ENCODE assay signal across 8 mouse cellular contexts in genomic region chr19:24284187-24284586, GRCm38 (mm10). TPM values are rescaled to one million over a fixed set of nuclear protein-coding genes. Genes with fewer than 3 reads are reported as not detected.
DNase-seq lines count a peak whose midpoint lies in the region; ATAC-seq and TF ChIP-seq lines count a peak whose summit lies in the region.
"Had no signal": no experiment of that assay in that cellular context is flagged by ENCODE, and none has a peak within 500 bp of the region (broad histone marks: within the 10 kb centered on the region; RNA-seq: fewer than 3 reads in every experiment).

No protein-coding gene starts in this region.

- TF ChIP-seq EP300 in CH12.LX (IDR thresholded peaks at IDR 0.05; ENCODE audit: low read length), result no peak
- TF ChIP-seq EP300 in liver, postnatal 0 days (IDR thresholded peaks at IDR 0.05; ENCODE audit: low read depth), result no peak

- no peaks in the 10 kb centered on the region for H3K9me3 ChIP-seq in kidney, embryonic 14.5 days (ENCODE audit: control insufficient read depth, low read length)
- no peaks in the 10 kb centered on the region for H3K9me3 ChIP-seq in CH12.LX (replicated peaks; ENCODE audit: low read length)
- H3K9me3 ChIP-seq in liver, postnatal 0 days (ENCODE audit: low read length), result no peaks in the 10 kb centered on the region
- H3K9me3 ChIP-seq: neural tube, embryonic 12.5 days had no signal

- H3K27me3 ChIP-seq in kidney, embryonic 14.5 days (ENCODE audit: control insufficient read depth, insufficient read depth, low read length), result no peaks in the 10 kb centered on the region
- no peaks in the 10 kb centered on the region for H3K27me3 ChIP-seq in CH12.LX (replicated peaks)
- no peaks in the 10 kb centered on the region for H3K27me3 ChIP-seq in liver, postnatal 0 days (ENCODE audit: insufficient read depth, low read length)
- H3K27me3 ChIP-seq: neural tube, embryonic 12.5 days had no signal

- H3K9ac ChIP-seq in kidney, embryonic 14.5 days (ENCODE audit: low read depth, low read length), result no peak overlapping the region
- H3K9ac ChIP-seq in CH12.LX (ENCODE audit: insufficient read depth, low read depth), result no peak overlapping the region
- no peak overlapping the region for H3K9ac ChIP-seq in liver, postnatal 0 days (replicated peaks)
- H3K9ac ChIP-seq: neural tube, embryonic 12.5 days had no signal

- no peak overlapping the region for H3K4me3 ChIP-seq in kidney, embryonic 14.5 days (ENCODE audit: low read length)
- no peak overlapping the region for H3K4me3 ChIP-seq in CH12.LX (replicated peaks in 1 of 3; ENCODE audit: low read depth in 2 of 3, low read length in 2 of 3, poor library complexity in 1 of 3)
- no peak overlapping the region for H3K4me3 ChIP-seq in liver, postnatal 0 days (ENCODE audit: low read depth, low read length)
- H3K4me3 ChIP-seq: neural tube, embryonic 12.5 days had no signal

- WGBS in kidney, embryonic 14.5 days, result 64% methylated on average over 4 of the region's 4 CpGs
- WGBS in liver, postnatal 0 days (ENCODE audit: insufficient replicate concordance), result 62% methylated on average over 4 of the region's 4 CpGs

- H3K4me2 ChIP-seq in kidney, embryonic 14.5 days (replicated peaks; ENCODE audit: low read depth, low read length), result no peak overlapping the region
- H3K4me2 ChIP-seq in CH12.LX (ENCODE audit: insufficient read depth, low read depth, poor library complexity, severe bottlenecking), result no peak overlapping the region
- H3K4me2 ChIP-seq in liver, postnatal 0 days (ENCODE audit: low read depth, low read length), result no peak overlapping the region
- H3K4me2 ChIP-seq: neural tube, embryonic 12.5 days had no signal

- no peaks in the 10 kb centered on the region for H3K79me2 ChIP-seq in CH12.LX (replicated peaks; ENCODE audit: control insufficient read depth, extremely low read depth, insufficient read depth, poor library complexity, severe bottlenecking)

- in situ Hi-C loops in CH12.LX (cut with MboI; ENCODE audit: low pct_ligation_motif_present, low pct_unique_long_range_greater_than_20kb, low sequenced_read_pairs), result loop anchor here (25.0 kb wide), 1 partner anchor 578 kb away; the partner anchor contains the start of gene Pgm5

- peak; percentile 69 for TF ChIP-seq RAD21 in CH12.LX (IDR thresholded peaks at IDR 0.05; ENCODE audit: low read depth, low read length)

- TF ChIP-seq POLR2A in CH12.LX (IDR thresholded peaks at IDR 0.05; ENCODE audit: low read depth, low read length), result no peak

- H3K27ac ChIP-seq in kidney, embryonic 14.5 days (ENCODE audit: low read depth, low read length), result no peak overlapping the region
- no peak overlapping the region for H3K27ac ChIP-seq in CH12.LX (ENCODE audit: insufficient read depth, low read depth)
- H3K27ac ChIP-seq in liver, postnatal 0 days (ENCODE audit: low read depth), result no peak overlapping the region
- H3K27ac ChIP-seq: neural tube, embryonic 12.5 days had no signal

- TF ChIP-seq CTCF in CH12.LX (conservative IDR thresholded peaks at IDR 0.05 in 1 of 2, IDR thresholded peaks at IDR 0.05 in 1 of 2; ENCODE audit: low read depth in 2 of 2, low read length in 2 of 2), result peak; percentile 83 to 97
- TF ChIP-seq CTCF in liver, postnatal 0 days (IDR thresholded peaks at IDR 0.05; ENCODE audit: low read depth), result peak; percentile 94

- DNase-seq in kidney, adult 18-20 months, result peak; percentile 40
- peak; percentile 65 for DNase-seq in CH12.LX (ENCODE audit: extremely low read depth)
- DNase-seq in T-cell, adult 2 months (ENCODE audit: low spot score), result peak; percentile 56
- DNase-seq in embryo, embryonic 11 days, result peak; percentile 71
- DNase-seq in liver, postnatal 0 days, result peak; percentile 63
- DNase-seq in spleen, postnatal 36 days (ENCODE audit: low spot score in 2 of 2), result peak; percentile 38 to 58

- H3K4me1 ChIP-seq in kidney, embryonic 14.5 days (ENCODE audit: control insufficient read depth, insufficient read depth, low read length), result no peaks in the 10 kb centered on the region
- H3K4me1 ChIP-seq in CH12.LX (ENCODE audit: control insufficient read depth in 1 of 2, insufficient read depth in 2 of 2), result peaks cover 4 to 28% of the 10 kb centered on the region in 2 experiments; a peak in 3 of 4 replicates
- H3K4me1 ChIP-seq in liver, postnatal 0 days (ENCODE audit: insufficient read depth), result peaks cover 8% of the 10 kb centered on the region

- ATAC-seq in kidney, embryonic 14.5 days (ENCODE audit: low FRiP score, low TSS enrichment), result no peak
- ATAC-seq in liver, postnatal 0 days, result no peak

- no peaks in the 10 kb centered on the region for H3K36me3 ChIP-seq in kidney, embryonic 14.5 days (ENCODE audit: control insufficient read depth, insufficient read depth, low read length)
- no peaks in the 10 kb centered on the region for H3K36me3 ChIP-seq in CH12.LX (replicated peaks in 1 of 2; ENCODE audit: control insufficient read depth in 1 of 2, insufficient read depth in 1 of 2, low read length in 1 of 2)
- no peaks in the 10 kb centered on the region for H3K36me3 ChIP-seq in liver, postnatal 0 days (replicated peaks; ENCODE audit: insufficient read depth, low read length)
- H3K36me3 ChIP-seq: neural tube, embryonic 12.5 days had no signal

- dilution Hi-C loops in CH12.LX (cut with MboI; ENCODE audit: extremely low pct_ligation_motif_present, extremely low pct_unique_long_range_greater_than_20kb, low sequenced_read_pairs), result no loop called here

TF ChIP-seq in CH12.LX, 34 proteins besides CTCF, POLR2A, EP300 and RAD21:
- TF ChIP-seq CHD2 (IDR thresholded peaks at IDR 0.05; ENCODE audit: low read length) (no peak), CHD1 (IDR thresholded peaks at IDR 0.05; ENCODE audit: low read depth, low read length) (no peak), BHLHE40 (IDR thresholded peaks at IDR 0.05; ENCODE audit: low read depth, low read length) (no peak), JUND (conservative IDR thresholded peaks at IDR 0.05; ENCODE audit: low read depth, low read length) (no peak), SMC3 (IDR thresholded peaks at IDR 0.05; ENCODE audit: low read depth, low read length) (peak; percentile 52), POLR2AphosphoS2 (IDR thresholded peaks at IDR 0.05; ENCODE audit: low read depth, low read length) (no peak), E2F4 (IDR thresholded peaks at IDR 0.05; ENCODE audit: insufficient replicate concordance, low read depth, low read length) (no peak), RCOR1 (conservative IDR thresholded peaks at IDR 0.05; ENCODE audit: low read depth, low read length) (no peak)

RNA-seq across cellular contexts. Expression of gene Fxn, which starts 3.8 kb away (rescaled TPM):
- 57.8 and 62.0 TPM in 2 replicates for polyA plus RNA-seq in kidney, embryonic 14.5 days (2014; fragmentation: Nextera tagmentation; extraction: Ambion mirVana)
- total RNA-seq in CH12.LX (2012; rRNA removed) (25.8 and 25.9 TPM in 2 replicates), CH12.LX (2014; rRNA removed) (26.4 and 31.1 TPM in 2 replicates)
- 34.6 and 39.2 TPM in 2 replicates for polyA plus RNA-seq in CH12.LX (2012; ENCODE audit: insufficient read length, low read depth)
- 34.2 and 34.8 TPM in 2 replicates for polyA plus RNA-seq in liver, postnatal 0 days (2015; fragmentation: Nextera tagmentation; extraction: Ambion mirVana)

RNA-seq across cellular contexts. Expression of gene Tjp2, which starts 59.4 kb away (rescaled TPM):
- 18.3 and 34.9 TPM in 2 replicates for polyA plus RNA-seq in kidney, embryonic 14.5 days (2014; fragmentation: Nextera tagmentation; extraction: Ambion mirVana)
- 13.7 and 14.4 TPM in 2 replicates for total RNA-seq in CH12.LX (2012; rRNA removed)
- 8.8 and 9.0 TPM in 2 replicates for total RNA-seq in CH12.LX (2014; rRNA removed)
- 17.4 and 17.8 TPM in 2 replicates for polyA plus RNA-seq in CH12.LX (2012; ENCODE audit: insufficient read length, low read depth)
- polyA plus RNA-seq in liver, postnatal 0 days (2015; fragmentation: Nextera tagmentation; extraction: Ambion mirVana), result 3.5 and 4.1 TPM in 2 replicates
